In the genomic region with DNA sequence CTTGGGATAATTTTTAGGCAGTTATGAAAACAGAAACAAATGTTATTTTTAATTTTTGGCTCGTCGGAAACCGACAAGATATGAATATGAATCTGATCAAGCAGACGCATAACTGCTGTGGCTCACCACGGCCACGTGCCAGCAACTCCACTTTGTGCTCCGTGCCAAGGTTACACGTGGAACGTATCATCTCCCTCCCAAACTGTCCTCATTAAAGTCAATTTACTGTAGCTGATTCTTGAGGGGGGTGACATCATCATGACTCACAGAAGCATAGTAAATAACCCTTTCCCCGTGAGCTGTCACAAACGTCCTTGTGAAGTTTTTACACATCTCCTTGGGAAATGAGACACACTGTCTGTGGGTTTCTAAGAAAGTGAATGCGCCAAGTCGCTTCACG, we compare ENCODE assay signal across 11 mouse cellular contexts.
DNase-seq lines count a peak whose midpoint lies in the region; ATAC-seq and TF ChIP-seq lines count a peak whose summit lies in the region.
"Had no signal": no experiment of that assay in that cellular context is flagged by ENCODE, and none has a peak within 500 bp of the region (broad histone marks: within the 10 kb centered on the region; RNA-seq: fewer than 3 reads in every experiment).

No protein-coding gene starts in this region.

- H3K27me3 ChIP-seq in stomach, postnatal 0 days (ENCODE audit: control insufficient read depth, insufficient read depth, low read length): no peaks in the 10 kb centered on the region
- peaks cover 27% of the 10 kb centered on the region for H3K27me3 ChIP-seq in midbrain, embryonic 13.5 days

- peak; percentile 31 for DNase-seq in cerebellum, adult 9-10 months
- no peak for DNase-seq in cerebellum, adult 9-11 months
- DNase-seq in kidney, postnatal 14 days: peak; percentile 57
- no peak for DNase-seq in kidney, adult 8-10 months
- DNase-seq in adrenal gland, adult 2 months: peak; percentile 92
- DNase-seq in stomach, postnatal 0 days (ENCODE audit: low spot score): no peak
- DNase-seq: B cell, adult 2 months had no signal

- WGBS in stomach, postnatal 0 days: 46% methylated on average over 14 of the region's 14 CpGs
- WGBS in midbrain, embryonic 13.5 days: 87% methylated on average over 14 of the region's 14 CpGs

- no peak overlapping the region for H3K4me3 ChIP-seq in stomach, postnatal 0 days (ENCODE audit: low read depth, low read length)
- no peak overlapping the region for H3K4me3 ChIP-seq in midbrain, embryonic 13.5 days (replicated peaks)

- H3K36me3 ChIP-seq in stomach, postnatal 0 days (ENCODE audit: control insufficient read depth, insufficient read depth, low read length): no peaks in the 10 kb centered on the region
- H3K36me3 ChIP-seq in midbrain, embryonic 13.5 days: no peaks in the 10 kb centered on the region

- no peak for TF ChIP-seq CTCF in stomach, postnatal 0 days (IDR thresholded peaks at IDR 0.05; ENCODE audit: low read depth)

- no peak overlapping the region for H3K9ac ChIP-seq in stomach, postnatal 0 days (ENCODE audit: low read length)
- H3K9ac ChIP-seq in midbrain, embryonic 13.5 days (replicated peaks): no peak overlapping the region

- TF ChIP-seq EP300 in stomach, postnatal 0 days (optimal IDR thresholded peaks at IDR 0.05): no peak

- ATAC-seq in megakaryocyte-erythroid progenitor cell, adult 5-6 weeks (replicated peaks; ENCODE audit: low FRiP score, low TSS enrichment, poor library complexity, severe bottlenecking): peak; percentile 73
- ATAC-seq in stomach, postnatal 0 days (ENCODE audit: low FRiP score, low TSS enrichment): no peak
- no peak for ATAC-seq in midbrain, embryonic 13.5 days
- ATAC-seq: forebrain, embryonic 16.5 days had no signal

- no peaks in the 10 kb centered on the region for H3K9me3 ChIP-seq in stomach, postnatal 0 days (ENCODE audit: control insufficient read depth, low read length)
- no peaks in the 10 kb centered on the region for H3K9me3 ChIP-seq in midbrain, embryonic 13.5 days

- H3K4me2 ChIP-seq in stomach, postnatal 0 days (replicated peaks; ENCODE audit: low read depth): no peak overlapping the region
- H3K4me2 ChIP-seq in midbrain, embryonic 13.5 days (replicated peaks): no peak overlapping the region

- H3K4me1 ChIP-seq in stomach, postnatal 0 days (replicated peaks; ENCODE audit: control insufficient read depth, insufficient read depth): peaks cover 3% of the 10 kb centered on the region
- H3K4me1 ChIP-seq in midbrain, embryonic 13.5 days (replicated peaks): no peaks in the 10 kb centered on the region

- no peak overlapping the region for H3K27ac ChIP-seq in stomach, postnatal 0 days (replicated peaks)
- H3K27ac ChIP-seq in midbrain, embryonic 13.5 days: no peak overlapping the region
- H3K27ac ChIP-seq: macrophage had no signal

Comparison
In these comparisons a context has a peak if more than half of its experiments do, and no peak if none do; other contexts are left out.
1. DNase-seq: peak in cerebellum, adult 9-10 months (single experiment), kidney, postnatal 14 days (single experiment) and adrenal gland, adult 2 months (single experiment); none in cerebellum, adult 9-11 months (single experiment), kidney, adult 8-10 months (0 of 2) and stomach, postnatal 0 days (single experiment).